In the genomic region with DNA sequence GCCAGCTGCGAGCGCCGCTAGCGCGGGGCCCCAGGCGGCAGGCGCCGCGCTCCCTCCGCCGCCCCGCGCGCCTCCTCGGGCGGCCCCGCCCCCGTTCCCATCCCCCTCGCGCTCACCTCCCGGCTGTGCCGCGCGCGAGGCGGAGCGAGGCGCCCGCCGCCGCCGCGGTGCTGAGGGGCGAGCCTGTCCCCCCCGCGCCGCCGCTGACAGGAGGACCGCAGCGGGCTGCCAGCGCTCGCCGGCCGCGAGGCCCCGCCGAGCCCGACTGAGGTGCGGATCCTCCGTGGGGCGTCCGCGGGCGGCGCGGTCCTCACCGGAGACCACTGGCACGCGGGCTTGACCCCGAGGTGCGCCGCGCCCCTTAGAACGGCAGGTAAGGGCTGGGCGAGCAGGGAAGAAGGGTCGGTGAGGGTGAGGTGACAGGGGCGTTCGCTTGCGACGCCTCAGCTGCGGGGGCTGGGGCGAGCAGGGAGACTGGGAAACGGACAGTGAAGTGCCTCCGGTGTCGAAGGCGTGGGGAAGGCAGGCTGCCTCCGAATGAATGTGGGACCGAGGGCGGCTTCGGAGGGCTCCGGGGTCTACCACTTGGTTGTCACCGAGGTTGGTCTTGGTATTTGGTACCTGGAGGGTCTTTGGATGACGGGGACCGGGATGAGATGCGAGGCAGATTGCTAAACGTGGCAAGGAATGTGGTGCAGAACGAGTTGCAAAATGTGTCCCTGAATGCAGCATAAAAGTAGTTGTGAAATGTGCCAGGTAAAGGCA, we compare ENCODE assay signal across 8 mouse cellular contexts. TPM values are rescaled to one million over a fixed set of nuclear protein-coding genes. Genes with fewer than 3 reads are reported as not detected.
DNase-seq lines count a peak whose midpoint lies in the region; ATAC-seq and TF ChIP-seq lines count a peak whose summit lies in the region.

A gene (plus strand): TSS at position 110 of the 765 bp plus-strand sequence.

- H3K27ac ChIP-seq in hindbrain, embryonic 13.5 days, result peak within 1 kb of the TSS; percentile 98
- peak within 1 kb of the TSS; percentile 52; the same call in 1 of the 2 replicates for H3K27ac ChIP-seq in small intestine, adult 2 months (ENCODE audit: insufficient read depth, low read depth, low read length)

- H3K9ac ChIP-seq in hindbrain, embryonic 13.5 days, result peak within 1 kb of the TSS; percentile 99

- peak; percentile 47 for DNase-seq in cerebellum, adult 9-11 months
- DNase-seq in frontal cortex, postnatal 36 days (ENCODE audit: low spot score in 2 of 2), result peak; percentile 50 to 52
- DNase-seq in left cerebral cortex, adult 18-20 months (ENCODE audit: low spot score in 2 of 2), result peak; percentile 27 to 63
- DNase-seq in lung, postnatal 36 days, result peak; percentile 35

- no peak for TF ChIP-seq CTCF in small intestine, adult 2 months (IDR thresholded peaks at IDR 0.05; ENCODE audit: extremely low read depth, insufficient read length, insufficient replicate concordance, low read depth, low read length)

- peak within 1 kb of the TSS; percentile 61 for H3K4me2 ChIP-seq in hindbrain, embryonic 13.5 days

- WGBS in hindbrain, embryonic 13.5 days, result under 1% methylated on average over 61 of the region's 87 CpGs
- under 1% methylated on average over 83 of the region's 87 CpGs for WGBS in small intestine, adult 2 months

- peak within 1 kb of the TSS; percentile 77 for H3K4me3 ChIP-seq in erythroblast, embryonic 14.5 days (replicated peaks)
- peak within 1 kb of the TSS; percentile 98 for H3K4me3 ChIP-seq in hindbrain, embryonic 13.5 days
- H3K4me3 ChIP-seq in small intestine, adult 2 months (ENCODE audit: low read depth, low read length), result peak within 1 kb of the TSS; percentile 91

- peaks cover 22% of the 10 kb centered on the region for H3K4me1 ChIP-seq in erythroblast, embryonic 14.5 days (ENCODE audit: control insufficient read depth)
- peaks cover 3% of the 10 kb centered on the region for H3K4me1 ChIP-seq in hindbrain, embryonic 13.5 days (replicated peaks)
- 0 out of 2 replicates have a peak, but pooled peaks cover 4% of the 10 kb centered on the region for H3K4me1 ChIP-seq in small intestine, adult 2 months (ENCODE audit: control insufficient read depth, insufficient read depth, insufficient read length, low read length)

- ATAC-seq in erythroblast, adult 5-6 weeks (replicated peaks; ENCODE audit: low FRiP score, poor library complexity, severe bottlenecking), result no peak
- peak; percentile 86 for ATAC-seq in hindbrain, embryonic 13.5 days (ENCODE audit: low FRiP score)

- H3K36me3 ChIP-seq in erythroblast, embryonic 14.5 days (ENCODE audit: control insufficient read depth), result no peaks in the 10 kb centered on the region
- no peaks in the 10 kb centered on the region for H3K36me3 ChIP-seq in hindbrain, embryonic 13.5 days
- H3K36me3 ChIP-seq in small intestine, adult 2 months (ENCODE audit: control insufficient read depth, insufficient read depth, low read length), result no peaks in the 10 kb centered on the region

- no peaks in the 10 kb centered on the region for H3K9me3 ChIP-seq in erythroblast, embryonic 14.5 days (ENCODE audit: control insufficient read depth, low read length)
- no peaks in the 10 kb centered on the region for H3K9me3 ChIP-seq in hindbrain, embryonic 13.5 days

- no peak for TF ChIP-seq POLR2A in small intestine, adult 2 months (IDR thresholded peaks at IDR 0.05; ENCODE audit: low read depth, low read length)

- H3K27me3 ChIP-seq in erythroblast, embryonic 14.5 days (ENCODE audit: control insufficient read depth), result peaks cover 21% of the 10 kb centered on the region
- no peaks in the 10 kb centered on the region for H3K27me3 ChIP-seq in hindbrain, embryonic 13.5 days
- H3K27me3 ChIP-seq in small intestine, adult 2 months (ENCODE audit: control insufficient read depth, insufficient read depth, low read length), result peaks cover 3% of the 10 kb centered on the region; the same call in 1 of the 2 replicates

RNA-seq across cellular contexts. Expression of the gene that starts here (rescaled TPM):
- polyA plus RNA-seq in erythroblast, embryonic 14.5 days (2012), result 0.02 and 0.03 TPM in 2 replicates
- total RNA-seq in erythroblast, adult 5-6 weeks (2015; ENCODE audit: low replicate concordance), result 0.58 and 0.63 TPM in 2 replicates
- total RNA-seq in erythroblast, adult 5-6 weeks (2017; ENCODE audit: low replicate concordance), result 0.26 and 1.4 TPM in 2 replicates
- 34.8 and 39.1 TPM in 2 replicates for polyA plus RNA-seq in hindbrain, embryonic 13.5 days (2015; fragmentation: Nextera tagmentation; extraction: Ambion mirVana)
- 100 to 1,000 TPM; 201 to 216 TPM for total RNA-seq in left cerebral cortex, adult 18-20 months (2021)
- polyA plus RNA-seq in small intestine, adult 2 months (2012; rRNA removed), result 1.2 and 2.1 TPM in 2 replicates

Comparison
In these comparisons a context has a peak if more than half of its experiments do, and no peak if none do; other contexts are left out.
1. RNA of the gene that starts here (total RNA-seq): 201 to 216 TPM in left cerebral cortex, adult 18-20 months; 0.26 to 1.4 TPM in erythroblast, adult 5-6 weeks; every median in the first group is over 10 times any median in the second.
2. RNA of the gene that starts here (polyA plus RNA-seq): 34.8 to 39.1 TPM in hindbrain, embryonic 13.5 days; 1.2 to 2.1 TPM in small intestine, adult 2 months and 0.02 to 0.03 TPM in erythroblast, embryonic 14.5 days; every median in the first group is over 10 times any median in the second.
3. Peak in every context shown above with its lines, with median percentiles within 50 percentile points of each other: H3K4me3 ChIP-seq and DNase-seq.